Mouse (Mus musculus): ENCODE results near the gene Prpf40a.

Prpf40a gene

DNA sequence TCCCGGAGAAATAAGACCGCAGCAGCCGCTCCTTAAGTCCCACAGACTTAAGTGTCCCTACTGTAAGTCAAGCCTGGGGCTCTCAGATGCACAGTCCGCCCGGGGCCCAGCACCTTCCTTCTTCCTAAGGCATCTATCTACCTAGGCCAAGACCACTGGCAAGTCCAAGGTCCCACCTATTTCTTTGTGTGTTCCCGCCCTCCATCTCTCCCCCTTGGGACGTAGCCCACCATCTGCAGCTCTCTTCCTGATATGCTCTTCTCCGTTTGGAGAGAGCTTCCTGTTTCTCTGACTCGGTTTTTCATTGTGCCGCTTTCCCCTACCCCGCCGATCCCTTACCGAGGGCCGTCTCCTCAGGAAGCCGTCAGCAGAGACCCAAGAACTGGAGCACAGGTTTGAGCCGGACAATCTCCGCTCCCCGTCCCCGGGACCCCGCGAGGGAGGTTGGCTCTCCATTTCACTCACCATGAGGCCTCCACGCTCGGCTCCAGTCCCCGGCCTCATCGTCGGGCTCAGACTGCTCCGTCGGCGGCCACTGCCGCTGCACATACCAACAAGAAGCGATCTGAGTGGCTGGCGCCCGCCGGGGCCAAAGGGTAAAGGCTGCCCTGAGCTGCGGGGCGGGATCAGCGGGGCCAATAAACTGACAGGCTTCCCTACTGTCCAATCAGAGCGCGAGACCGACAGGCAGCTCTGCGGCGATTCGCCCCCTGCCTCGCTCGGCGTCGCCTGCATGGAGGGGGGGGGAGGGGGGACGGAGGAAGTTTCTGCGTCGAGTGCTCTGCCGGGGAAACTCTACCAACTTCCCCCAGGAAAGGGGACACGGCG lies at the start of gene Prpf40a:
TSS of gene Prpf40a (minus strand) at position 601 of the 828 bp plus-strand sequence.
- peak; percentile 99 for DNase-seq (ENCODE audit: extremely low spot score)

DNA sequence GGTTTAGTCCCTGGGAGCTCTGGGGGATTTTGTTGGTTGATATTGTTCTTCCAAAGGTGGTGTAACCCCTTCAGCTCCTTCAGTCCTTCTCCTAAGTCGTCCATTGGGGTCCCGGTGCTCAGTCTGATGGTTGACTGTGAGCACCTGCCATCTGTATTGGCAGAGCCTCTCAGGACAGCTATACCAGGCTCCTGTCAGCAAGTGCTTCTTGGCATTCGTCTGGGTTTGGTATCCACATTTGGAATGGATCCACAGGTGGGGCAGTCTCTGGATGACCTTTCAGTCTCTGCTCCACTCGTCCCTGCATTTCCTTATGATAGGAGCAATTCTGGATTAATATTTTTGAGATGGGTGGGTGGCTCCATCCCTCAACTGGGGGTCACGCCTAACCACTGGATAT lies 31.2 kb upstream of the Prpf40a start:
- no peak for DNase-seq (ENCODE audit: extremely low spot score)

DNA sequence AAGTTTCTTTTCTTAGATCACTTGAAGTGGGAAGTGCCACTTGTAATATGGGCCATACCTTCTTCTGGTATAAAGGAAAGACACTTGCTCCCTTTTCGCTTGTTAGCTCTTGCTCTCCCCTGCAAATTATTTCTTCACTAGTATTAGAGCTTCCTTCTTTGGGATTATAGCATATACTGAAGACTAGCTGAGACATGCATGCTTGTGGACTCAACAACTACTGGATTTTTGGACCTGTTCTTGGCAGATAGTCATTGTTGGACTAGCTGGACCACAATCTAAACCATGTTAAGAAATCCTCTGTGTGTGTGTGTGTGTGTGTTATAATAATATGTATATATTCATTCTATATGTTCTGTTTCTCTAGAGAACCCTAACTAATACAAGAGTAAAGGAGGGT lies 22.4 kb upstream of the Prpf40a start:
- no peak for DNase-seq (ENCODE audit: extremely low spot score)

DNA sequence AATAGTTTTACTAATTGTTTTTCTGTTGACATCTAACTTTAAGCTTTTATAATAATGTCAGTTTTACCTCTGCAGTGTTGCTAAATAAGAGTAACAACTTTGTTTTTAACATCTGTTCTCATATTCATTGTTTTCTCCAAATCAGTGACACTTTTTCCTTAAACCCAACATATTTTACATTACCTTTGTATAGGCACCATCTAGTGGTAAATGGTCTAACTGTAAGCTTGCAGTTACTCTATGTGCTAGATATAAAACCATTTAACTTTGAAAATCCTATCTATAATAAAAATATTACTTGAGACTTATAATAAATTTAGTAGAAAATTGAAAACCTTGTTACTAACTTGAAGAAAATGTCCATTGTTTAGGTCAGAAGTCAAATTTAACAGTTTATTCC lies 15.7 kb upstream of the Prpf40a start:
- DNase-seq (ENCODE audit: extremely low spot score), result no peak

DNA sequence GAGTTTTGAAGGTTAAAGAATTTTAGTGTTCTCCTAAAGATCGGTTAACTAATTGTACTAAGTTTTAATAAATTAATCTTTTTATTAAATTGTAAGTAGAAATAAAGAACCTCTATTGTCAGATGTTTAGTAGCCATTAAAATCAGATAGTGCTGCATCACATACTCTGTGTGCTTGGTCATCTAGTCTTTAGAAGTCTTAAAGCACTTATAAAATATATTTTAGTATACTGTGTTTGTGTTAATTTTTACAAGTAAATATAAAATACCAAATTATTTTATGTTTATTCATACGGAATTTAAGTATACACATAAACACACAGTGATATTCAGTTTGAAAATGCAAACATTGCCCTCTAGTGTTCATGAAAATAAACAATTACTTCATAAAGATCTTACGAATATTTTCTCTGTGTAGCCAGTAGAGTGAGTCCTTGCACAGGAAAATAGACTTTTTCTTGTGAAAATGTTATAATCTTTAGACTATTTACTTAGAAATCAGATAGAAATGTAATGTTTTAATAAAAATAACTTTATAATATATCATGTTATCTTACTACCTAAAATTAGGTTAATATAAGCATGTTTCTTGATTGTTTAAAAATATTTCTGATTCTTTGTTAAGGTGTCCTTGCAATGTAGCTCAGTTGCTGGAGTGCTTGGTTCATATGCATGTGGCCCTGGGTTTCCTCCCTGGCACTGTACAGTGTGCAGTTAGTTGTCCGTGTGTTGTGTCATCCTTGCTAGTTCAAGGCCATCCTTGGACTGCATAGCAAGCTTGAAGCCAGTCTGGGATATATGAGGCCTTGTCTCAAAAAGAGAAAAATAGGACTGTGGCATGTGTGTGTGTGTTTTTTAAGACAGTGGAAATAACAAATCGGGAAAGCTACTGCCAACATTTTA lies 13.5 kb upstream of the Prpf40a start:
- no peak for DNase-seq (ENCODE audit: extremely low spot score)

DNA sequence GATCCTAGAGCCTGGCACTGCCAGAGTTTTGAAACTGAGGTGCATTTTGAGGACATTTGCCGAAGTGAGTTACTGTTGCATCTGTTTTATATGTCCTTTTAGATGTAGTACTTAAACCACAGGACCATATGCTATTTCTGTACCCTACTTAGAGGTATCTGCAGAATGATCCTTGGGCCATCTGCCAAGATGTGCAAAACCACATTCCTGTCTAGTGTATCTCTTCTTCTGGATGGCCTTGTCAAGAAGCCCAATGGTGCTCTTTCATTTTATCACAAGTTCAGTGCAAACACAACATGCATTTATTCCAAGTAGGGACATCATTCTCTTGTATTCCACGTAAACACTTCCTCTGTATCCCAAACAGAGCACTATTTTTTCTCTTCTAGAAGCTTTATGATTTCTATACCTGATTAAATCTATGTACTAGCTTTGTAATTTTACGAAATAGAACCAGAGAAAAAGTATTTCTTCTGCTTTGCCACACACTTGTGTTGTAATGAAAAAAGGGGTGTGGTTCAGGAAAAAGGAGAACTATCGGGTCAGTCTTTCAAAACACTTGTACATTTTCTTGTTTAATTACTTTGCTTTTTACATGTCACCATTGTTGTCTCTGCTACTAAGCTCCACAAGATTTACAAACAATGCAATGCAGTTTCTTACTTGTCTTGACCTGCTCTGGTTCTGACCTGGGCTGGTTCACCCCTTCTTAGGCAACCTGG lies 9.2 kb upstream of the Prpf40a start:
- DNase-seq (ENCODE audit: extremely low spot score), result no peak

DNA sequence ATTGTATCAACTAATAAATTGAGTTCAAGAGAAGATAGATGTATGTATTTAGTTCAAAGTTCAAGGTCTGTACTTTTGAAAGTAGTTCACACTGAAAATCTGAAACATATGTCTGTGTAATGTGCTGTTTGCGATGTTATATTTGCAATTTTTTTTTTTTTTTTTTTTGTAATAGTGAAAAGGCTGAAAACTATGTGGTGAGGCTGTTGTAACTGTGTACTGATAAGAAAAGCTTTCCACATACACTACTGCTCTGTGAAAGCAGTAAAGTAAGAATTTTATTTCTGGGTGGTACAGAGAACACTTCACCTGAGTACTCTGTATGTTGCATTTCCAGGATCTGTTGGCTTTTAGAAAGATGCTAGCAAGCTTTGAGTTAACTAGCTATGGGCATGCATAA lies 8.1 kb upstream of the Prpf40a start:
- no peak for DNase-seq (ENCODE audit: extremely low spot score)

DNA sequence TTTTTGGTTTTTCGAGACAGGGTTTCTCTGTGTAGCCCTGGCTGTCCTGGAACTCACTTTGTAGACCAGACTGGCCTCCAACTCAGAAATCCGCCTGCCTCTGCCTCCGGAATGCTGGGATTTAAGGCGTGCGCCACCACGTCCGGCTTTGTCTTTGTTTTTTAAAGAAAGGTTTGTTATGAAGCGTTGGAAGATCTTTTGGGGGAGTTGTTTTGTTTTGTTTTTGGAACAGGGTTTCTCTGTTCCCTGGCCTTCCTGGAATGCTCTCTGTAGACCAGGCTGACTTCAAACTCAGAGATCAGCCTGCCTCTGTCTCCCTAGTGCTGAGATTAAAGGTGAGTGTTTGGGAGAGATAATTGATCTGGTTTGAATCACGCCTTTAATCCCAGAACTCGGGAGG lies 5.3 kb upstream of the Prpf40a start:
- DNase-seq (ENCODE audit: extremely low spot score), result no peak

DNA sequence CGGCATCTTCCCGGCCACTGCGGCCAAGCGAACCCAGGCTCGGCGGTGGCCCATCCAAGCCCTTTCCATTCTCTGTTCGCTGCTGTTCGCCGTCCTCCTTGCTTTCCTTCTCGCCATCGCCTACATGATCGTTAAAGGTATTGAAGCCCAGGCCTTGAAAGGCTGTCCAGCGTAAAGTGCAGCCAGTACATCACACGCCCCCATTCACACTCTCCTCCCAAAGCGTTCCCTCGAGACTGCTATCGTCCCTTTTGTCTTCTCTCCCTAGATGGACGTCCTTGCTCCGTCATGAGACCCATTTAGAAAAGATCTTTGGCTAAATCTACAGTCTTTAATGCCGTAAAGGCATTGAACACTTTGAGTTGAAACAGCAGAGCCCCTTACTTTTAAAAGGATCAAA lies 1.3 kb upstream of the Prpf40a start:
- DNase-seq (ENCODE audit: extremely low spot score), result no peak

DNA sequence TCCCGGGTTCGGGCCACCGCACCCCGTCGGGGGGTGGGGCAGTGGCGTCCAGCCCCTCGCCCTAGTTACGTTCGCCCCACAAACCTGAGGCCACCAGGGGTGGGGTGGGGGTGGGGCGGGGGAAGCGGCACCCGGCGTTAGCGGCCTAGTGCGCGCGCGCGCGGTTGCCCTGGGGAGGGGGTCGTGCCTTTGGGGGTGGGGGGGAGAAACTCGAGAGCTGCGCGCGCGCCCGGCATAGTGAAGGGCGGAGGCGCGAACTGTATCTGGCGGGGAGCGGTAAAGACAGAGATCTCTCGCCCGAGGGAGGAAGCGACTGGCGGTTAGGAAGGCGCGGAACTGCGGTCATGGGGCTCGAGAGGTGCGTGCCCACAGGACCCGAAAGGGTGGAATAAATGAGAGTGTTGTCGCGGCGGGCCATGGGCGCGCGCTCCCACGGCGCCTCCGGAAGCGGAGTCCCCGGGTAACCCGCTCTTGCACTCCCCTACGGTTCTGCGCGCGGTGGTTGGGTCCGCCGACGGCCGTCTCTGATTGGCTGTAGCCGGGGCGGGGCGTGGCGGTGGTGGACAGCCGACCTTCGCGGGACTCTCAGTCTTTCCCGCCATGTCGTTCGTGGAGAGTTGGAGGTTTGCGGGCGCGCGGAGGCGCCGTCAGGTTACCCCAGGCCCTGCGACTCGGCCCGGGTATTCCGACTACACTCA lies 588 bp upstream of the Prpf40a start, which contains the start of gene Arl6ip6:
TSS of gene Arl6ip6 (plus strand) at position 204 of the 698 bp plus-strand sequence.
- DNase-seq (ENCODE audit: extremely low spot score), result peak; percentile 98

DNA sequence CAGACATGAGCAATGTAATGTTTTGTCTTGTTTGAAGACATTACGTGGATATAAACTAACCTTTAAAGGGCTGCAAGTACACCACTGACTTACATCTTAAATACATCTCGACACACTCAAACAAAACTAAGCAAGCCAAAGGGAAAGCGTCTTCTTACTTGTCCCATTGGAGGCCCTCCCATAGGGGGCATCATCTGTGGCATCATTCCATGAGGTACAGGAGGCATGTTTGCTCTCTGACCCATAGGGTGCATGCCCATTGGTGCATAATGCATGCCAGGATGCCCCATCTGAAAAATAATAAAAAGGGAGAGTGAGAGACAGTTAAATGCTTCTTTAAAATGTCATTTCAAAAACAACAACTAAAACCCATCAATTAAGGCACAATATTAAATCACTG lies 1.3 kb downstream of the Prpf40a start:
- peak; percentile 10 for DNase-seq (ENCODE audit: extremely low spot score)

DNA sequence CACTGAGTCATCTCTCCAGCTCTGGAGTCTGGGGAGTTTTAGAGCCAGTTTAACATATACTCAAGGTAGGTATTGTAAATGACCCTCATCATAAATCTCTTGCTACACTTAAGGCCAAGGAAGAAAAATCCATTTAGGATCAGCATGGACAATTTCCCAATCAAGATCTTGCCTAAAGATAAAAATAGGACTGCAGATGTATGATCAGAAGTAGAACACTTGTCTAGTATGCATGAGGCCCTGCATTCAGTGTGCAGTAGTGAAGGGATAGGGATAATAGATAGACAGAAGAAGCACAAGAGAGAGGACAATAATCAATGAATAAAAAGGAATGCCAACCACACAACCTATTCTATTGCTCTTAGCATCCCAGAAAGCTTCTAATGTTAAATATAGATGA lies 11.2 kb downstream of the Prpf40a start:
- DNase-seq (ENCODE audit: extremely low spot score), result no peak

DNA sequence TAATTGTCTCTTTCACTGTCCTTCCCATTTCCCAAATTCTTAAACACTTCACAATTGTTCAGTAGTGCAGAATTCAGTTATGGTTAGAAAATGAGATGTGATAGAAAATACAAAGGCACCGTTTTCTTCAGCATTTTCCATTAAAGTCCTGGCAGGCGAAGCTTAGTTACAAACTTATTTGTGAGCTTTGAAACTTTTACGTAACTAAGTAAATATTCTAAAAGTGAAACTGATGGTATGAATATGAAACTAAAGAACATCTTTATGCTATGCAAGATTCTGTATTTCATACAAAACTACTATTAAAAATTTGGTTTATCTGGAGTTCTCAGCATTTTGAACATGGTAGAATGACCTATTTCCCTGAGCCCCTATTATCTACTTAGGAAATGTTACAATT lies 12.1 kb downstream of the Prpf40a start:
- no peak for DNase-seq (ENCODE audit: extremely low spot score)

DNA sequence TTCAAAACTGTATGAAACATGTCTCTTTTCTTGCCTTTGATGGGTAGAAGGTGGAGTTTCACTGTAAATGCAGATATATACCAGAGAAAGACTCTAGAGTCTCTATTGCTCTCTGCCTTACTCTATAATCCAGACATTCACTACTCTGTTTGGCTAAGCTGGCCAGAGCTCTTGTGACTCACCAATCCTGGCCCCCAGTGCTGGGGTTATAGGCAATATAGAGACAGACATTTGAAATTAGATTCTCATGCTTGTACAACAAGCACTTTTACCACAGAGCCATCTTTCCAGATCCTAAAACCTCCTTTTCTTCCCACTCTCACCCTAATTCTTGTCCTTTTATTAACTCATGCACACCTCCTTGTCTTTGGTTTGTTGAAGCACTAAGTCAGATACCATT lies 17.1 kb downstream of the Prpf40a start:
- no peak for DNase-seq (ENCODE audit: extremely low spot score)

DNA sequence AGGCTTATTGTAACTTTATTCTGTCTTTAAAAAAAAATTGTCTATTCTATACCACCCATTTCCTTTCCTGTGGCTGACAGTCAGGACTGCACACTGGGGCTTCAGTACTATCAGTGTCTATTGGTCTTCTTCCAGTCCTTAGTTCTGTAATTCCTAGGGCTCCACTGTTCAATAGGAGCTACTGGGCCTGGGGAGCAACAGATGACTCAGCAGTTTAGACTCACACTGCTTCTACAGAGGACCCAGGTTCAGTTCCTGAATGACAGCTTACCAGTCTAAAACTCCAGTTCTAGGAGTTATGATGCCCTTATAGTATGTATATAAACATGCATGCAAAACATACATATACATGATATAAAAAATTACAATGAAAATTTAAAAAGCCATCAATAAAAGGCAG lies 44.2 kb downstream of the Prpf40a start:
- DNase-seq (ENCODE audit: extremely low spot score), result no peak

DNA sequence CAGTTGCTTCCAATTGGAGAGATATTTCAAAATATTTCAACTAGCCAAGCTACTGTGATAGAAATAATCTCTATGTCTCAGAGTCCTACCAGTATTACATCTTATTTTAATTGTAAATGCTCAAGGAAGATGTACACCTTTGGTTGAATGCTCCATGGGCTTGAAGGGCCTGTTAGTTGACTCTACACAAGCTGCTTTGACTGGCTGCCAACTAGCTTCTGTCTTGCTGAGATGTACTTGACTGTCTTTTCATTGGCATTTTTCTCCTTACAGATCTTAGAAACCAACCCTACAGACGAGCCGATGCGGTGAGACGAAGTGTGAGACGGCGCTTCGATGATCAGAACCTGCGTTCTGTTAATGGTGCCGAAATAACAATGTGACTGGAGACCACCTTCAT lies 59.5 kb downstream of the Prpf40a start:
- DNase-seq (ENCODE audit: extremely low spot score), result no peak

DNA sequence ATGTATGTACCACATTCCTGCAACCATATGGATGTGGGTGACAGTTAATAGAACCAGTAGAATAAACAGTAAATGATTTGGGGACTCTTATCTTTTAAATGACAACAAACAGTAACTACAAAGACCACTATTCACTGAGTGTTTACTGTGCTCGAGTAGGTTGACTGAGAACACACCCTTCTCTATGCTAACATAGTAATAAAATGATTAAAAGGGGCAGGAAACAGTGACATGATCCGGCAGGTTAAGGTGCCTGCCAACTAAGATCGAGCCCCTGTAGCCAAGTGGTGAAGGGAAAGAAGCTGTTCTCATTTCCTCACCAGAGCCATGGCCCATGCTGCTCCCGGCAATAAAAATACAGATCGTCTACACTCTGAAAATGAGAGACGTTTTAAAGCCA lies 62.0 kb downstream of the Prpf40a start:
- DNase-seq (ENCODE audit: extremely low spot score), result no peak

DNA sequence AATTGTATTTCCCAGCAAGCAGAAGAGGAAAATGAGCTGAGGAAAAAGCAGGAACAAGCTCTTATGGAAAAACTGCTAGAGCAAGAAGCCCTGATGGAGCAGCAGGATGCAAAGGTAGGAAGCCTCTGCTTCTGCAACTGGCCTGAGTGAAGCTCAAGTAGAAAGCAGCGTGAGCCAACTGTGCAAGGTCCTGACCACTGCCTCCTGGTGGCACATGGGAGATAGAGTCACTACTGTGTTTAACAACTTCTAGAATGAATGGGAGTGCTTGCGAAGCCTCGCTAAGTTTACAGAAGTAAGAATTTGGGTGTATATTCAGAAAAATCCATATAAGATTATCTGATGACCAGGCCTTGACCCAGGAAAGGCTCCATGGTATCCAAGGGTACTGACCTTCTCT lies 65.1 kb downstream of the Prpf40a start:
- DNase-seq (ENCODE audit: extremely low spot score), result no peak

DNA sequence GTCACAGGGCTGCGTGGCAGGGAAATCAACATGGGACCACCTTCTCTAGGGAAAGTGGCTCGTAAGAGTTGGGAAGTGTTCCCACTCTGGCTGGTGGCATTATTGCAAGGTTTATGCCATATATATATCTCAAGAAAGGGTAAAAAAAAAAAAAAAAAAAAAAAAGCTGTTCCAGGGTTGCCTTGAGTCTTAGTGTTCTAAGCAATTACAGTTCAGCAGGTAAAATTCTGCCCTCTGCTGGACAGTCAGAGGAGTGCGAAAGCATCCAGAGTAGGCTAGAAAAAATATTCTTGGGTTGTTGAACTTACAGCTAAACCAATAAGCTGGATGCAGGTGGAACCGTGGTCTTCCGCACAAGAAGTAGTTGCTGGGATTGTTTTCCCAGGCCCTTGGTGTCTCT lies 69.3 kb downstream of the Prpf40a start:
- DNase-seq (ENCODE audit: extremely low spot score), result peak; percentile 21

DNA sequence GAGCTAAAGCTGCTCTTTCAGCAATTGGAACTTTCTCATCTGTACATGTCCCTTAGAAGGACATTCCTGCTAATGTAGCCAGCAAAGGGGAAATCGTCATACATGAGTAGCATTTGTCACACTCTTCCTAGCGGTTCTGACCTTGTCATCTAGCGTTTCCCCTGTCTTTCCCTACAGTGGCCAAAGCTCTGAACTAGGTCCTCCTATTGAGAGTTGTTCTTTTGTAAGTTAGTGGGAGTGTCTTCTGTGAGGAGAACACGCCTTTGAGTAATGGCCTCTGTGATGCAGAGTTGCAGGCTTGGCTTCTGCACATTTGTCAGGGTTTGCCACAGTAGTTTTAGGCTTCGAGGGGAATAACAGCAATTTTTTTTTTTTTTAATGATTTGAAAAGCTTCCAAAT lies 82.5 kb downstream of the Prpf40a start:
- no peak for DNase-seq (ENCODE audit: extremely low spot score)

DNA sequence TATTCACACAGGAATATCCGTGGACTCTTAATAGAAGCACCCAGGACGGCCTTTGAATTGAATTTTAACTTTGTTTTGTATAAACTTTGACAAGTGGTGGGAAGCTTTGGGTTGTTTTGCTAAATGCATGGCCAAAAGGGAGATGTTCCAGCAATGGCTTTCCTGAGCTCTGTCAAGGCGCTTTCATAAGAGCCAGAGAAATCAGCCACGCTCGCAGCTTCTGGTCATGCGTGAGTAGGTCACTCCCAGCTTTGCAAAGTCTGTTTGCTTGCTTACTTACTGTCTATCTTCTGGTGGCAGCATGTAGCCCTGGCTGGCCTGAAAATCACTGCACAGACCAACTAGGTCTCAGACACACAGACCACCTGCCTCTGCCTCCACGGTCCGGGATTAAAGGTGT lies 84.6 kb downstream of the Prpf40a start:
- DNase-seq (ENCODE audit: extremely low spot score), result no peak

DNA sequence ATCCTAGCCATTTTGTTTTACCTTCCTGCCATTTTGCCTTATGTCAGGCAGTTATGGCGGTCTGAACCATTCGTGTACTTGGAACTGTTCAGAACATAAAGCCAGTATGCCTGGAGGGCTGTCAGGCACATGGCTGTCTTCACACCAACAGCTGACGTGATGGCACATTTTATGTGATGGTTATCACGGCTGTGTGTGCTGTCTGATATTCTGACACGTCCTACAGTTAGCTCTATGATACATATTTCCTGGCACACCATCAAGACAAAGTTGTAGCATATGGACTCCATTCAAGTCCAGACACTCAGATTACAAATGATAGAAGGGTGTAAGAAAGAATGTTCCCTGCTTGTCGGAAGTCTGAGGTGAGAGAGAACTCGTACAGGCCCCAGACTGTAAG lies 85.0 kb downstream of the Prpf40a start:
- DNase-seq (ENCODE audit: extremely low spot score), result no peak

Data from embryo, embryonic 9.5 days (tissue).